Mouse (Mus musculus): ENCODE measurements around the gene Lmnb2. TPM values are rescaled to one million over a fixed set of nuclear protein-coding genes. Genes with fewer than 3 reads are reported as not detected.

The Lmnb2 gene
- polyA plus RNA-seq, 1 experiment from 2014 or later, result 12.1 TPM

DNA sequence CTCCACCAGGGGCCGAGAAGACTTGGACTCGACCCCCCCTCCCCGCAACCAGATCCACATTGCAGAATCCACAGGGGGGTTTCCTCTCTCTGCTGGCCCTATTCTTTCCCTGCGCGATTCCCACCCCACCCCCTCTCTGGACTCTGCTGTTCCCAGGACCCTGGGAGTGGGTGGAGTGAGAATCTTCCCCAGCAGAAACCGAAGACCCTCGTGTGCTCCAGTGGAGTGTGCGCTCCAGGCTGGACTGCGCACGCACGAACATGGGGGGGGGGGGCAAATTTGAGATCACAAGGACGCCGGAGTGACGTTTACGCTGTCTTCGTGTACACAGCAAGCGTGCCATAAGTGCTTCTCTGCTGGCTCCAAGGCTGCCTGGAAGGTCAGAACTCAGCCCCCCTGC, 17.7 kb upstream of the Lmnb2 start:
- Histone ChIP-seq H3K27me3 (ENCODE audit: control insufficient read depth, insufficient read depth, low read length) (peaks cover 8% of the 10 kb centered on the region; the same call in 1 of the 2 replicates), H3K36me3 (ENCODE audit: control insufficient read depth, insufficient read depth, low read length) (no peaks in the 10 kb centered on the region), H3K9me3 (ENCODE audit: control insufficient read depth, low read depth, low read length) (no peaks in the 10 kb centered on the region), H3K9ac (replicated peaks; ENCODE audit: low read depth, low read length) (no peak overlapping the region), H3K4me1 (ENCODE audit: control insufficient read depth, insufficient read depth, low read length) (peaks cover 78% of the 10 kb centered on the region), H3K4me3 (ENCODE audit: low read depth, low read length) (peak overlapping the region; percentile 25; the same call in 1 of the 2 replicates), H3K4me2 (replicated peaks; ENCODE audit: low read depth, low read length) (peak overlapping the region; percentile 73), H3K27ac (ENCODE audit: low read length) (no peak overlapping the region)
- ATAC-seq (ENCODE audit: insufficient number of reproducible peaks, insufficient read depth, low FRiP score, low read depth), result no peak
- 5% methylated on average over 17 of the region's 17 CpGs for WGBS

DNA sequence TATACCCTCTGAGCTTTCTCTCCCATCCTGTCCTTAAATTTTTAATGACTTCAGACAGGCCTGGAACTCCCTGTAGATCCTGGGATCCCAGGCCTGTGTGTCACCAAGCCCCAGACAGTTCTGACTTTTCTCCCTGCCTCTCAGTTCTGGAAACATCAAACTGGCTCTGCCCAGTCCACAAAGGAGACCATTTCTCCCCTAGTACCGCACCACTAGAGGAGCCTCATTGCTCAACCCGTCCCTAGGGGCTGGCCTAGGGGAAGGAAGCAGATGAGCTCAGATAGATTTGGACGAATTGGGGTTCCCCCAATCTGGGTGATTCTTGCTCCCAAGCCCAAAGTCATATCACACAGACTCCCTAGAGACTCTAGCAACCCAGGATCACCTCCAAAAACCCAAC, 17.2 kb upstream of the Lmnb2 start:
- 28% methylated on average over 3 of the region's 3 CpGs for WGBS
- no peaks in the 10 kb centered on the region for H3K36me3 ChIP-seq (ENCODE audit: control insufficient read depth, insufficient read depth, low read length)
- H3K4me1 ChIP-seq (ENCODE audit: control insufficient read depth, insufficient read depth, low read length), result peaks cover 78% of the 10 kb centered on the region
- H3K4me3 ChIP-seq (ENCODE audit: low read depth, low read length), result no peak overlapping the region
- H3K9me3 ChIP-seq (ENCODE audit: control insufficient read depth, low read depth, low read length), result no peaks in the 10 kb centered on the region
- no peak for ATAC-seq (ENCODE audit: insufficient number of reproducible peaks, insufficient read depth, low FRiP score, low read depth)
- no peak overlapping the region for H3K27ac ChIP-seq (ENCODE audit: low read length)
- no peak overlapping the region; the same call in 1 of the 2 replicates for H3K4me2 ChIP-seq (replicated peaks; ENCODE audit: low read depth, low read length)
- peaks cover 8% of the 10 kb centered on the region; the same call in 1 of the 2 replicates for H3K27me3 ChIP-seq (ENCODE audit: control insufficient read depth, insufficient read depth, low read length)
- H3K9ac ChIP-seq (replicated peaks; ENCODE audit: low read depth, low read length), result no peak overlapping the region

DNA sequence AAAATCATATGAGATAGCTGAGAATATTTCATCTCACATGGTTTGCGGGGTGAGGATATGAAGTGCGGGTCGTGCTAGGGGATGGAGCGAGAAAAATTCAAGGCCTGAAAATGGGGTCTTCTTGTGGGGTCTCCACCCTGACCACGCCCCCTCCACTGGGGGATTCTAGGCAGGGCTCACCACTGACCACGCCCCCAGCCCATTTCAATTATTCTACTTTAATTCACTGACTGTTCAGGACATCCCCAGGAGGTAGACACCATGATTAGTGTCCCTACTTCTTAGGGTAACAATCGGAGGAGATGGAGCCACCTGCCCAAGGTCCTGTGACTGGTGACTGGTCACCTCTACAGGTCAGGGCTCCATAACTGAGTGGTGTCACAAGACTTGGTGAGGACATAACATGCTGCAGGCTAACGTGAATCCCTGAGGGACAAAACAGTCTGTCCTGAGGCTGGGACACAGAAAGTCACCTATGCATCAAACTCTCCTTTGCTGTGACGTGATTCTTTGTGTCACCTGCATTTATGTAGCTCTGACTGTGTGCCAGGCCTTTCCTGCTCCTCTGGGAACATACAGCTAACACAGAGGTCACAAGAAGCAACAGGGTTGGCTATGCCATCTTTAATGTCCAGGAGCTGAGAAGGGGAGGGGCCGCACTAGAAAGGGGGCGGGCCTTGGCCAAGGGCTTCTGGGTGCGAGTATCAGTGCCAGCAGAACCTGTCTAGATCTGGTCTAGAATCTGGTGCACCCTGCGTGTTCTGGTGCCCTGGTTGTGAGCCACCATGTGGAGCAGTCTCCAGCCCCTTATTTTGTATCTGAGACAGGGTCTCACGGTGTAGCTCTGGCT, 16.3 kb upstream of the Lmnb2 start:
- Histone ChIP-seq H3K27me3 (ENCODE audit: control insufficient read depth, insufficient read depth, low read length) (peaks cover 8% of the 10 kb centered on the region; the same call in 1 of the 2 replicates), H3K4me1 (ENCODE audit: control insufficient read depth, insufficient read depth, low read length) (peaks cover 71% of the 10 kb centered on the region), H3K9ac (replicated peaks; ENCODE audit: low read depth, low read length) (no peak overlapping the region), H3K4me2 (replicated peaks; ENCODE audit: low read depth, low read length) (no peak overlapping the region), H3K9me3 (ENCODE audit: control insufficient read depth, low read depth, low read length) (no peaks in the 10 kb centered on the region), H3K27ac (ENCODE audit: low read length) (no peak overlapping the region), H3K36me3 (ENCODE audit: control insufficient read depth, insufficient read depth, low read length) (no peaks in the 10 kb centered on the region), H3K4me3 (ENCODE audit: low read depth, low read length) (no peak overlapping the region)
- no peak for ATAC-seq (ENCODE audit: insufficient number of reproducible peaks, insufficient read depth, low FRiP score, low read depth)
- WGBS, result 52% methylated on average over 14 of the region's 14 CpGs

DNA sequence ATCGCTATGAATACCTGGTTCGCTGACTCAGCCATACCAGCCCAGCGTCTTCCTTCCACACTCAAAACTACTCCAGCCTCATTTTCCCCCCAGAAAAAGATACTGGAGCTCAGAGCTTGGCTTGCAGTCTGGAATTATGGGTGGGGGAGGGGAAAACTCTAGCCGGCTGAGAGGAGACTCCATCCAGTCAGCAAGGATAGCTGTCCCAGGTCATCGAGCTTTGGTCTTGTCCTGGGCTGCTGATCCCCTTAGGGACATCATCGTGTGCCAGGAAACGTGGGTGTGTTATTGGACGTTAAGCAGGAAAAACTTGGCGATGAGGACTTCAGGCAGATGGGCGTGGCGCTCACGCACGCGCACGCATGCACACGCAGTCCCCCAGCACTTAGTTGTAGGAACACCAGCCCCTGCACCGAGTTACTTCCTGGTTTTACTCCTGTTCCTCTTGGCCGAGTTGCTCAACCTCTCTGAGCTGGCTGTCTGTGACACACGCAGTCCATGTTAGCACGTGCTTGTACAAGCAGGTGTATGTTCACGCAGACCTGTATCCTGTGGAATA, 15.5 kb upstream of the Lmnb2 start:
- H3K27me3 ChIP-seq (ENCODE audit: control insufficient read depth, insufficient read depth, low read length), result peaks cover 8% of the 10 kb centered on the region; the same call in 1 of the 2 replicates
- ATAC-seq (ENCODE audit: insufficient number of reproducible peaks, insufficient read depth, low FRiP score, low read depth), result no peak
- no peak overlapping the region for H3K9ac ChIP-seq (replicated peaks; ENCODE audit: low read depth, low read length)
- H3K27ac ChIP-seq (ENCODE audit: low read length), result 0 out of 2 replicates have a peak overlapping the region, but pooled peaks have one; percentile 16
- H3K4me2 ChIP-seq (replicated peaks; ENCODE audit: low read depth, low read length), result peak overlapping the region; percentile 94
- no peaks in the 10 kb centered on the region for H3K9me3 ChIP-seq (ENCODE audit: control insufficient read depth, low read depth, low read length)
- peaks cover 69% of the 10 kb centered on the region for H3K4me1 ChIP-seq (ENCODE audit: control insufficient read depth, insufficient read depth, low read length)
- 2% methylated on average over 21 of the region's 21 CpGs for WGBS
- no peaks in the 10 kb centered on the region for H3K36me3 ChIP-seq (ENCODE audit: control insufficient read depth, insufficient read depth, low read length)
- no peak overlapping the region for H3K4me3 ChIP-seq (ENCODE audit: low read depth, low read length)

DNA sequence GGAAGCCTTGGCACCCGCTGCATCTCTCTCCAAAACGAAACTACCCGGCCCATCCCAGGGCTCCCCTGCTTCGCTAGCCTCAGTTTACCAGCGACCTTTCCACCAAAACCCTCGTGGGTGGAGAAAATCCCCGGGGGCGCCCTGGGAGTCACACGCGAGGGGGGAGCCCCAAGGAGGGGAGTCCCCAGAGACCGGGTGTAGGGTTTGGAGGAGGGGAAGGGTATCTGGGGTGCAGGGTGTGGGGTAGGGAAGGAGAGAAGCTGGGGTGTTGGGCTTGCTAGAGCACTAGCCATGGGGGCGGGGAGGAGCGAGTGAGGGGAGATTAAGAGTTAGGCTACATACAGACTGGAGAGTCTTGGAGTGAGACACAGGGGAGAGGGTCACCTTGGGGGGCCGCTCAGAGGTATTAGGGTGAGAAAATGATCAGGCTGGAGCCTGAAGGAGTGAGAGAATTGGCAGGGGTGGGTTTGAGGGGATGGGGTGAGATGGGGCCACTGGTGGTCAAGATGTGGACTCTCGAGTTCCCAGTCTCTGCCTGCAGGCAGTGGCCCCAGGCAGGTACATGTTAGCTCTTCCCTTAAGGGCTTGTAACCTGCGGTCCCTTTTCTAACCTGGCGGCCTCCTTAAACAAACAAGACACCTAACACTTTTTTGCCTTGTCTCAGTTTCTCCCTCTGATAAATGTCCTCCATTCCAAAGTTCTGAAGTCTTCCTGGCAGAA, 14.8 kb upstream of the Lmnb2 start:
- ATAC-seq (ENCODE audit: insufficient number of reproducible peaks, insufficient read depth, low FRiP score, low read depth), result no peak
- WGBS, result 1% methylated on average over 17 of the region's 17 CpGs
- 0 out of 2 replicates have a peak overlapping the region, but pooled peaks have one; percentile 16 for H3K27ac ChIP-seq (ENCODE audit: low read length)
- peaks cover 8% of the 10 kb centered on the region; the same call in 1 of the 2 replicates for H3K27me3 ChIP-seq (ENCODE audit: control insufficient read depth, insufficient read depth, low read length)
- H3K4me1 ChIP-seq (ENCODE audit: control insufficient read depth, insufficient read depth, low read length), result peaks cover 66% of the 10 kb centered on the region
- H3K9me3 ChIP-seq (ENCODE audit: control insufficient read depth, low read depth, low read length), result no peaks in the 10 kb centered on the region
- H3K4me2 ChIP-seq (replicated peaks; ENCODE audit: low read depth, low read length), result peak overlapping the region; percentile 94
- no peaks in the 10 kb centered on the region for H3K36me3 ChIP-seq (ENCODE audit: control insufficient read depth, insufficient read depth, low read length)
- H3K4me3 ChIP-seq (ENCODE audit: low read depth, low read length), result peak overlapping the region; percentile 29
- H3K9ac ChIP-seq (replicated peaks; ENCODE audit: low read depth, low read length), result no peak overlapping the region; the same call in 1 of the 2 replicates

DNA sequence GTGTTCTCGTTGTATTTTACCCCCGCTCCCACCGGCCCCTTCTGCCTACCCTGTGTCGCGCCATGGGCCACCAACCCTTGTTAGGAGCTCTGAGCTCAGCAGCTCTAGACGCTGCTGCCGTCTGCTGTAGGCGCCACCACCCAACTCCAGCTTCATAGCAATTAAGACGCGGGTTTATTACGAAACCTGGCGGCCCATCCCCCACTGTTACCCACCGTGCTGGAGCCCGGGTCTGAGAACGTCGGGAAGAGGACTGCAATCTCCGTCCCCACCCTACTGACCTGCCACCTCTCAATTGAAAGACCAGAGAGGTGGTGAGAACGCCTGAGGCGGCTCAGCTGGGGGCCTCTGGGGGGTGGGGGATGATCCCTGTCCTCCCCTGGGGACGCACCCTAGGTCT, 14.2 kb upstream of the Lmnb2 start:
- WGBS, result 2% methylated on average over 20 of the region's 20 CpGs
- Histone ChIP-seq H3K27me3 (ENCODE audit: control insufficient read depth, insufficient read depth, low read length) (peaks cover 8% of the 10 kb centered on the region; the same call in 1 of the 2 replicates), H3K27ac (ENCODE audit: low read length) (no peak overlapping the region), H3K36me3 (ENCODE audit: control insufficient read depth, insufficient read depth, low read length) (no peaks in the 10 kb centered on the region), H3K4me1 (ENCODE audit: control insufficient read depth, insufficient read depth, low read length) (peaks cover 60% of the 10 kb centered on the region), H3K4me2 (replicated peaks; ENCODE audit: low read depth, low read length) (peak overlapping the region; percentile 94), H3K4me3 (ENCODE audit: low read depth, low read length) (peak overlapping the region; percentile 29), H3K9me3 (ENCODE audit: control insufficient read depth, low read depth, low read length) (no peaks in the 10 kb centered on the region), H3K9ac (replicated peaks; ENCODE audit: low read depth, low read length) (no peak overlapping the region; the same call in 1 of the 2 replicates)
- no peak for ATAC-seq (ENCODE audit: insufficient number of reproducible peaks, insufficient read depth, low FRiP score, low read depth)

DNA sequence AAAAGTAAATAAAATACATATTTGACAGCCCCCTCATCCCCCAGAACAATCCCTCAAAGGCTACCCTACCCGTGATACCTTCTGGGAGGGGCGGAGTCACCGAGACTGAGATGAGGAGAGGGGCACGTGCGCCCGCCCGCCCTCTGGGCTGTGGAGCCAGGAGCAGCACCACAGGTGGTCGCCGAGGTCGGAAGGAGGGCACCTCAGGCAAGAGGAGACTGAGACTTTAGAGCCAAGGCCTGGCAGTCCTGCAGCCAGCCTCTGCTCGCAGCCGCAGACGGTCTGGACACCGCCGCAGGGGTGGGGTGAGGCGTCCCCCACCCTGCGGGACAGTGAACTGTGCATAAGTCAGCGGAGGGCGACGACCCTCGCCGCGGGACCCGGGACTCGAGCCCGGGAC, 13.7 kb upstream of the Lmnb2 start:
- no peak for ATAC-seq (ENCODE audit: insufficient number of reproducible peaks, insufficient read depth, low FRiP score, low read depth)
- Histone ChIP-seq H3K4me1 (ENCODE audit: control insufficient read depth, insufficient read depth, low read length) (peaks cover 55% of the 10 kb centered on the region), H3K9ac (replicated peaks; ENCODE audit: low read depth, low read length) (no peak overlapping the region; the same call in 1 of the 2 replicates), H3K36me3 (ENCODE audit: control insufficient read depth, insufficient read depth, low read length) (no peaks in the 10 kb centered on the region), H3K4me2 (replicated peaks; ENCODE audit: low read depth, low read length) (peak overlapping the region; percentile 94), H3K4me3 (ENCODE audit: low read depth, low read length) (peak overlapping the region; percentile 29), H3K27ac (ENCODE audit: low read length) (no peak overlapping the region), H3K9me3 (ENCODE audit: control insufficient read depth, low read depth, low read length) (no peaks in the 10 kb centered on the region), H3K27me3 (ENCODE audit: control insufficient read depth, insufficient read depth, low read length) (peaks cover 8% of the 10 kb centered on the region; the same call in 1 of the 2 replicates)
- WGBS, result 6% methylated on average over 26 of the region's 26 CpGs

DNA sequence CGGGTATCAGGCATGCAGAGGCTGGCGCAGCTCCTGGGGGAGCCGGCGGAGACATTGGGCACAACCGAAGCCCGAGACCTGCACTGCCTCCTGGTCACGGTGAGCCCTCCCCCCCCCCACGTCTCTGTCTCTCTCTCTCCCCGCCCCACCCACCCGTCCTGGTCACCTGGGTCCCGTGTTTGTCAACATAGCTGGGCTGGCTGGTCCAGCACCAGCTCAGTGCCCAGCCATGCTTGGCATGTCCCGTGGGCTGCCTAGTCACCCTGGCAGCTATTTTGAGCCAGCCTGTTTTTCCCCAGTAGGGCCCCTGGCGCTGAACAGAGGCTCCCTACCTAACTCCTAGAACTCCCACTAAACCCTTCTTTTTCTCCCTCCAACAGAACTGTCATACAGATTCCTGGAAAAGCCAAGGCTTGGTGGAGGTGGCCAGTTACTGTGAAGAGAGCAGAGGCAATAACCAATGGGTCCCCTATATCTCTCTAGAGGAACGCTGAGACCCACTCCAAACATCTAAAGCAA, 13.2 kb upstream of the Lmnb2 start:
- H3K4me1 ChIP-seq (ENCODE audit: control insufficient read depth, insufficient read depth, low read length), result peaks cover 50% of the 10 kb centered on the region

More for the DNA sequence above, 13.2 kb upstream of the Lmnb2 start:
- Histone ChIP-seq H3K4me2 (replicated peaks; ENCODE audit: low read depth, low read length) (peak overlapping the region; percentile 94), H3K9me3 (ENCODE audit: control insufficient read depth, low read depth, low read length) (no peaks in the 10 kb centered on the region), H3K36me3 (ENCODE audit: control insufficient read depth, insufficient read depth, low read length) (no peaks in the 10 kb centered on the region), H3K27ac (ENCODE audit: low read length) (no peak overlapping the region), H3K4me3 (ENCODE audit: low read depth, low read length) (peak overlapping the region; percentile 55), H3K27me3 (ENCODE audit: control insufficient read depth, insufficient read depth, low read length) (peaks cover 8% of the 10 kb centered on the region; the same call in 1 of the 2 replicates), H3K9ac (replicated peaks; ENCODE audit: low read depth, low read length) (peak overlapping the region; percentile 67; the same call in 1 of the 2 replicates)
- ATAC-seq (ENCODE audit: insufficient number of reproducible peaks, insufficient read depth, low FRiP score, low read depth), result no peak
- 3% methylated on average over 13 of the region's 14 CpGs for WGBS

Data from stomach, embryonic 14.5 days (tissue).